Mouse (Mus musculus): ENCODE measurements around the gene Cyb5r3. TPM values are rescaled to one million over a fixed set of nuclear protein-coding genes. Genes with fewer than 3 reads are reported as not detected.

Gene Cyb5r3
- total and polyA plus RNA-seq, 3 experiments, result 22.6 to 67.0 TPM; not detected in 1

DNA sequence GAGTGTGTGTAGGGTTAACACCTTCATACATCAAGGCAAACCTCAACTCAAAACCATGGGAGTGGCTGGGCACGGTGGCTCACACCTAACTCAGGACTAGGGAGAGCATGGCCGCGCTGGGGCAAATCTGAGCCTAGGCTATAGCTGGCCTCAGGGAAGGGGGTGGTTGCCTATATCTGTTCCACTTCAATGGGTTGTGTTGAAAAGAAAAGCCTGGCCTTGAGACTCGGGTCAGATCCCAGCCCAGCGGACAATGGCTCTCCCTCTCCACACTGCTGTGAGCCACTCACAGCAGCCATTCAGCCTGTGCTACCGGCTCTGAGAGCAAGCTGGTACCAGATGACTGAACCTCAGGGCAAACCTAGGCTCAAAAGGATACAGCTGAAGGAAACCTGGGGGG is 57.3 kb downstream of the Cyb5r3 start:
- Histone ChIP-seq H3K27me3 (ENCODE audit: control insufficient read depth in 1 of 2, insufficient read depth in 2 of 2, low read length in 2 of 2) (no peaks in the 10 kb centered on the region), H3K9me3 (replicated peaks; ENCODE audit: insufficient read depth, low read length) (no peaks in the 10 kb centered on the region), H3K4me3 (ENCODE audit: control insufficient read depth in 1 of 2, insufficient read depth in 1 of 2, low read depth in 2 of 2, low read length in 2 of 2) (no peak overlapping the region), H3K27ac (ENCODE audit: control insufficient read depth, low read depth, low read length) (no peak overlapping the region), H3K79me2 (ENCODE audit: control insufficient read depth, insufficient read depth, low read length, poor library complexity) (peaks cover 5% of the 10 kb centered on the region; the same call in 1 of the 2 replicates), H3K36me3 (ENCODE audit: control insufficient read depth in 1 of 2, insufficient read depth in 2 of 2, low read length in 2 of 2) (no peaks in the 10 kb centered on the region), H3K9ac (ENCODE audit: control insufficient read depth, low read depth, low read length, poor library complexity, severe bottlenecking) (no peak overlapping the region), H3K4me1 (ENCODE audit: control insufficient read depth in 1 of 2, insufficient read depth in 2 of 2, low read length in 2 of 2) (no peaks in the 10 kb centered on the region)
- DNase-seq (ENCODE audit: low read depth, low spot score), result no peak
- no peak for TF ChIP-seq CHD1 (IDR thresholded peaks at IDR 0.05; ENCODE audit: low read depth, low read length)
- TF ChIP-seq MAZ (IDR thresholded peaks at IDR 0.05; ENCODE audit: low read depth, low read length), result no peak
- TF ChIP-seq NRF1 (IDR thresholded peaks at IDR 0.05; ENCODE audit: insufficient read depth, low read depth, low read length, poor library complexity, severe bottlenecking), result no peak
- TF ChIP-seq CTCF (IDR thresholded peaks at IDR 0.05 in 2 of 3, conservative IDR thresholded peaks at IDR 0.05 in 1 of 3; ENCODE audit: control insufficient read depth in 1 of 3, insufficient read depth in 1 of 3, low read depth in 2 of 3, low read length in 3 of 3, poor library complexity in 1 of 3, severe bottlenecking in 1 of 3), result no peak
- no peak for TF ChIP-seq POLR2AphosphoS5 (IDR thresholded peaks at IDR 0.05; ENCODE audit: borderline replicate concordance, low read depth, low read length)
- no peak for TF ChIP-seq SMC3 (IDR thresholded peaks at IDR 0.05; ENCODE audit: low read depth, low read length)
- TF ChIP-seq ZMIZ1 (IDR thresholded peaks at IDR 0.05; ENCODE audit: low read depth, low read length), result no peak
- no peak for TF ChIP-seq ELF1 (IDR thresholded peaks at IDR 0.05; ENCODE audit: low read depth, low read length)

GRCm38 (mm10) chr15:83114106-83114505 is 58.3 kb downstream of the Cyb5r3 start:
- Histone ChIP-seq H3K36me3 (ENCODE audit: control insufficient read depth in 1 of 2, insufficient read depth in 2 of 2, low read length in 2 of 2) (no peaks in the 10 kb centered on the region), H3K4me3 (ENCODE audit: control insufficient read depth in 1 of 2, insufficient read depth in 1 of 2, low read depth in 2 of 2, low read length in 2 of 2) (no peak overlapping the region), H3K9ac (ENCODE audit: control insufficient read depth, low read depth, low read length, poor library complexity, severe bottlenecking) (no peak overlapping the region), H3K27me3 (ENCODE audit: control insufficient read depth in 1 of 2, insufficient read depth in 2 of 2, low read length in 2 of 2) (no peaks in the 10 kb centered on the region), H3K27ac (ENCODE audit: control insufficient read depth, low read depth, low read length) (no peak overlapping the region), H3K79me2 (ENCODE audit: control insufficient read depth, insufficient read depth, low read length, poor library complexity) (peaks cover 2% of the 10 kb centered on the region; the same call in 1 of the 2 replicates), H3K9me3 (replicated peaks; ENCODE audit: insufficient read depth, low read length) (no peaks in the 10 kb centered on the region), H3K4me1 (ENCODE audit: control insufficient read depth in 1 of 2, insufficient read depth in 2 of 2, low read length in 2 of 2) (no peaks in the 10 kb centered on the region)
- DNase-seq (ENCODE audit: low read depth, low spot score), result no peak
- no peak for TF ChIP-seq ZMIZ1 (IDR thresholded peaks at IDR 0.05; ENCODE audit: low read depth, low read length)
- no peak for TF ChIP-seq TBP (IDR thresholded peaks at IDR 0.05; ENCODE audit: low read depth, low read length)
- TF ChIP-seq NRF1 (IDR thresholded peaks at IDR 0.05; ENCODE audit: insufficient read depth, low read depth, low read length, poor library complexity, severe bottlenecking), result no peak
- no peak for TF ChIP-seq GABPA (IDR thresholded peaks at IDR 0.05; ENCODE audit: low read depth, low read length)
- TF ChIP-seq GATA1 (IDR thresholded peaks at IDR 0.05; ENCODE audit: low read depth, low read length), result no peak
- no peak for TF ChIP-seq MAX (IDR thresholded peaks at IDR 0.05; ENCODE audit: low read length)
- no peak for TF ChIP-seq SIN3A (IDR thresholded peaks at IDR 0.05; ENCODE audit: low read length)
- TF ChIP-seq CHD1 (IDR thresholded peaks at IDR 0.05; ENCODE audit: low read depth, low read length), result no peak
- TF ChIP-seq UBTF (IDR thresholded peaks at IDR 0.05; ENCODE audit: borderline replicate concordance, insufficient read depth, low read depth, low read length), result no peak
- no peak for TF ChIP-seq USF1 (IDR thresholded peaks at IDR 0.05; ENCODE audit: low read depth, low read length)
